Mouse (Mus musculus): Measurements from ENCODE around the gene Lefty2. TPM values are rescaled to one million over a fixed set of nuclear protein-coding genes. Genes with fewer than 3 reads are reported as not detected.

Gene Lefty2
- polyA plus RNA-seq, 1 experiment = not detected

GRCm38 (mm10) chr1:180906461-180907147, 13.7 kb downstream of the Lefty2 start:
- TF ChIP-seq POLR2A (IDR thresholded peaks at IDR 0.05; ENCODE audit: low read depth, low read length) (no peak), CTCF (IDR thresholded peaks at IDR 0.05; ENCODE audit: borderline replicate concordance, insufficient read depth, low read length) (no peak)

GRCm38 (mm10) chr1:180911138-180911537, 18.2 kb downstream of the Lefty2 start:
- no peak overlapping the region for H3K27ac ChIP-seq (ENCODE audit: insufficient read depth, low read length)
- H3K4me1 ChIP-seq (ENCODE audit: control insufficient read depth, insufficient read depth, low read length) = peaks cover 7% of the 10 kb centered on the region
- no peak overlapping the region for H3K4me3 ChIP-seq (ENCODE audit: insufficient read depth, low read length)
- TF ChIP-seq CTCF (IDR thresholded peaks at IDR 0.05; ENCODE audit: borderline replicate concordance, insufficient read depth, low read length) = peak; percentile 15; the same call in 1 of the 2 replicates
- no peak for TF ChIP-seq POLR2A (IDR thresholded peaks at IDR 0.05; ENCODE audit: low read depth, low read length)

More at GRCm38 (mm10) chr1:180906461-180907147, 13.7 kb downstream of the Lefty2 start:
- no peak overlapping the region for H3K27ac ChIP-seq (ENCODE audit: insufficient read depth, low read length)
- H3K4me3 ChIP-seq (ENCODE audit: insufficient read depth, low read length) = no peak overlapping the region
- peaks cover 3% of the 10 kb centered on the region; the same call in 1 of the 2 replicates for H3K4me1 ChIP-seq (ENCODE audit: control insufficient read depth, insufficient read depth, low read length)

GRCm38 (mm10) chr1:180911653-180912287, 18.9 kb downstream of the Lefty2 start:
- TF ChIP-seq POLR2A (IDR thresholded peaks at IDR 0.05; ENCODE audit: low read depth, low read length) (peak; percentile 20; the same call in 1 of the 2 replicates), CTCF (IDR thresholded peaks at IDR 0.05; ENCODE audit: borderline replicate concordance, insufficient read depth, low read length) (no peak)
- H3K4me3 ChIP-seq (ENCODE audit: insufficient read depth, low read length) = no peak overlapping the region
- no peak overlapping the region for H3K27ac ChIP-seq (ENCODE audit: insufficient read depth, low read length)
- H3K4me1 ChIP-seq (ENCODE audit: control insufficient read depth, insufficient read depth, low read length) = peaks cover 7% of the 10 kb centered on the region

GRCm38 (mm10) chr1:180912792-180913191, 19.9 kb downstream of the Lefty2 start:
- Histone ChIP-seq H3K4me1 (ENCODE audit: control insufficient read depth, insufficient read depth, low read length) (peaks cover 7% of the 10 kb centered on the region), H3K27ac (ENCODE audit: insufficient read depth, low read length) (no peak overlapping the region), H3K4me3 (ENCODE audit: insufficient read depth, low read length) (no peak overlapping the region)
- TF ChIP-seq POLR2A (IDR thresholded peaks at IDR 0.05; ENCODE audit: low read depth, low read length) = no peak
- no peak for TF ChIP-seq CTCF (IDR thresholded peaks at IDR 0.05; ENCODE audit: borderline replicate concordance, insufficient read depth, low read length)

DNA sequence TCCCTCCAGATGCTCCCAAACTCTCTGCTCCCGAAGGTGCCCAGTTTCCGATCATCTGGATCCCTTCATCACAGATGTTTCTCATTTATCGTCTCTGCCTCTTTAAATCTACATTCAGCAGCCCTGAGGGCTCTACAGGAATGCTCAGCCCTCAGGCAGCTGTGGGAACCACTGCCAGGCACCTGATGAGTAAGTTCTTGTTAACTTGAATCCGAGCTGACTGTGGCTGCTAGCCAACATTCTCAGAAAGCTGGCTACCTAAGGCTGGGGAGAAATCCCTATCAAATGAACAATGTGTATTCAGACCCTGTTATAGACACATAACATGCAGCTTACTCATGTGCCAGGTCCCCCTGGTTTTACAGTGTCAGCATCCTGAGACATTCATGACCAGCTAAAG, 20.9 kb downstream of the Lefty2 start:
- peaks cover 7% of the 10 kb centered on the region for H3K4me1 ChIP-seq (ENCODE audit: control insufficient read depth, insufficient read depth, low read length)
- no peak overlapping the region for H3K4me3 ChIP-seq (ENCODE audit: insufficient read depth, low read length)
- no peak for TF ChIP-seq CTCF (IDR thresholded peaks at IDR 0.05; ENCODE audit: borderline replicate concordance, insufficient read depth, low read length)
- no peak for TF ChIP-seq POLR2A (IDR thresholded peaks at IDR 0.05; ENCODE audit: low read depth, low read length)
- peak overlapping the region; percentile 79 for H3K27ac ChIP-seq (ENCODE audit: insufficient read depth, low read length)

DNA sequence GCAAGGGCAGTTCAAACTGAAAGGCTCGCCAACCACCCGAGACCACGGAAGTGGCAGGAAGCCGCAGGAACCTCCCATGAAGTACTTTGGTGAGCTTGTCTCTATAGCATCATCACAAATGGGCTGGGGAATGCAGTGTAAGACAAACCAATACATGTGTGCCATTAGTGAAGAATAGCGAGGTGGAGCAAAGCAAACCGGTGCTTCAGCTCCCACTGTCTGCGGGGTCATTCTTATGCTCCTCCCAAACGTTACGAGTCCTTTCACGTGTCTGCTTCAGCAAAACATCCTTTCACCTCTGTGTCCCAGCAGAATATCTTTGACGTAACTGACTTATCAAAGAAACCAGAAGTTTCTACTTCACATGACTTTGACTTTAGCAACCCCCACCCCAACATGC, 23.5 kb downstream of the Lefty2 start:
- no peak for TF ChIP-seq CTCF (IDR thresholded peaks at IDR 0.05; ENCODE audit: borderline replicate concordance, insufficient read depth, low read length)
- no peak for TF ChIP-seq POLR2A (IDR thresholded peaks at IDR 0.05; ENCODE audit: low read depth, low read length)
- Histone ChIP-seq H3K4me3 (ENCODE audit: insufficient read depth, low read length) (no peak overlapping the region), H3K27ac (ENCODE audit: insufficient read depth, low read length) (no peak overlapping the region), H3K4me1 (ENCODE audit: control insufficient read depth, insufficient read depth, low read length) (peaks cover 7% of the 10 kb centered on the region)

GRCm38 (mm10) chr1:180917053-180917452, 24.1 kb downstream of the Lefty2 start:
- no peak overlapping the region for H3K27ac ChIP-seq (ENCODE audit: insufficient read depth, low read length)
- TF ChIP-seq CTCF (IDR thresholded peaks at IDR 0.05; ENCODE audit: borderline replicate concordance, insufficient read depth, low read length) = no peak
- no peak for TF ChIP-seq POLR2A (IDR thresholded peaks at IDR 0.05; ENCODE audit: low read depth, low read length)
- peaks cover 7% of the 10 kb centered on the region for H3K4me1 ChIP-seq (ENCODE audit: control insufficient read depth, insufficient read depth, low read length)
- H3K4me3 ChIP-seq (ENCODE audit: insufficient read depth, low read length) = no peak overlapping the region

DNA sequence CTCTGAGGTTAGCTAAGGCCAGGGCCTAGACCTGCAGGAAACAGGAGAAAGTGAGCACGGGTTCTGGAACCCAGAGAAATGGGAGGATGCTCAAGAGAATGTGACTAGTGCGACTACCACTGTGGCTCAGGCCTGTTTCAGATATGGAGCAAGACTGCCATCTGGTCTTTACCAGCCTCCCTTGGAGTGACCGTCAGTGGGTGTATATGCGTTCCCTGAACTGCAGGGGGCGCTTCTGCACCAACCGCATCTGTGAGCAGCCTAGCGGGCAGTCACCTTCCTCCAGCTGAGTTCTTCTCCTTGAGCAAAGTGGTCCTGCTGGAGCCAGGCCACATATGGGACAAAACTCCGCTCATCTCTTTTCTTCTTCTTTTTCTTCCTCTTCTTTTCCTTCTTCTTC, 26.8 kb downstream of the Lefty2 start:
- TF ChIP-seq POLR2A (IDR thresholded peaks at IDR 0.05; ENCODE audit: low read depth, low read length) (no peak), CTCF (IDR thresholded peaks at IDR 0.05; ENCODE audit: borderline replicate concordance, insufficient read depth, low read length) (0 out of 2 replicates have a peak, but pooled peaks have one; percentile 40)
- Histone ChIP-seq H3K4me3 (ENCODE audit: insufficient read depth, low read length) (no peak overlapping the region), H3K27ac (ENCODE audit: insufficient read depth, low read length) (no peak overlapping the region), H3K4me1 (ENCODE audit: control insufficient read depth, insufficient read depth, low read length) (no peaks in the 10 kb centered on the region)

GRCm38 (mm10) chr1:180922273-180923048, 29.6 kb downstream of the Lefty2 start:
- Histone ChIP-seq H3K4me3 (ENCODE audit: insufficient read depth, low read length) (no peak overlapping the region), H3K27ac (ENCODE audit: insufficient read depth, low read length) (no peak overlapping the region), H3K4me1 (ENCODE audit: control insufficient read depth, insufficient read depth, low read length) (no peaks in the 10 kb centered on the region)
- TF ChIP-seq CTCF (IDR thresholded peaks at IDR 0.05; ENCODE audit: borderline replicate concordance, insufficient read depth, low read length) (no peak), POLR2A (IDR thresholded peaks at IDR 0.05; ENCODE audit: low read depth, low read length) (no peak)
